Mouse (Mus musculus) midbrain, embryonic 12.5 days (tissue): ENCODE data around the gene Mrpl9. TPM values are rescaled to one million over a fixed set of nuclear protein-coding genes. Genes with fewer than 3 reads are reported as not detected.

Experiments
- ATAC-seq: fragments of 200-750 bp; cut with Nextera tagmentation; 2 replicates; pipeline ENCODE4 v1.8.0; 2017; ENCODE audit warnings: low read depth, moderate TSS enrichment, moderate library complexity; ENCODE audit not compliant: low FRiP score
- H3K27ac ChIP-seq: fragments of 300-500 bp; sonication (generic); replicated peaks from 2 replicates; pipeline ENCODE4 v1.5.1; 2016; ENCODE audit warnings: mild to moderate bottlenecking
- H3K27me3 ChIP-seq: fragments of 300-500 bp; sonication (generic); 2 replicates; pipeline ENCODE4 v1.6.1; 2016; ENCODE audit warnings: mild to moderate bottlenecking
- H3K36me3 ChIP-seq: fragments of 300-500 bp; sonication (generic); 2 replicates; pipeline ENCODE4 v1.6.1; 2016
- H3K4me1 ChIP-seq: fragments of 300-500 bp; sonication (generic); 2 replicates; pipeline ENCODE4 v1.6.1; 2016
- H3K4me2 ChIP-seq: fragments of 300-500 bp; sonication (generic); replicated peaks from 2 replicates; pipeline ENCODE4 v1.6.1; 2016; ENCODE audit warnings: mild to moderate bottlenecking, moderate library complexity
- H3K4me3 ChIP-seq: fragments of 300-500 bp; sonication (generic); 2 replicates; pipeline ENCODE4 v1.5.1; 2016; ENCODE audit warnings: mild to moderate bottlenecking
- H3K9ac ChIP-seq: fragments of 300-500 bp; sonication (generic); replicated peaks from 2 replicates; pipeline ENCODE4 v1.6.1; 2016; ENCODE audit warnings: mild to moderate bottlenecking, moderate library complexity
- H3K9me3 ChIP-seq: fragments of 300-500 bp; sonication (generic); 2 replicates; pipeline ENCODE4 v1.6.1; 2016; ENCODE audit warnings: mild to moderate bottlenecking
- WGBS: fragments of 180-500 bp; shearing (Covaris S2); methylation state at CpG from one replicate; pipeline ENCODE4 v1.1.7; 2016; 5-methylcytosine and 5-hydroxymethylcytosine counted together
- polyA plus RNA-seq: library from polyadenylated mRNA; unstranded; fragments of >200 nt; fragmentation: Nextera tagmentation; extraction: Ambion mirVana; gene quantifications from 2 replicates; pipeline ENCODE4 v1.2.1, GENCODE M21; 2016

The Mrpl9 gene
- polyA plus RNA-seq: 58.8 and 64.9 TPM in 2 replicates

DNA sequence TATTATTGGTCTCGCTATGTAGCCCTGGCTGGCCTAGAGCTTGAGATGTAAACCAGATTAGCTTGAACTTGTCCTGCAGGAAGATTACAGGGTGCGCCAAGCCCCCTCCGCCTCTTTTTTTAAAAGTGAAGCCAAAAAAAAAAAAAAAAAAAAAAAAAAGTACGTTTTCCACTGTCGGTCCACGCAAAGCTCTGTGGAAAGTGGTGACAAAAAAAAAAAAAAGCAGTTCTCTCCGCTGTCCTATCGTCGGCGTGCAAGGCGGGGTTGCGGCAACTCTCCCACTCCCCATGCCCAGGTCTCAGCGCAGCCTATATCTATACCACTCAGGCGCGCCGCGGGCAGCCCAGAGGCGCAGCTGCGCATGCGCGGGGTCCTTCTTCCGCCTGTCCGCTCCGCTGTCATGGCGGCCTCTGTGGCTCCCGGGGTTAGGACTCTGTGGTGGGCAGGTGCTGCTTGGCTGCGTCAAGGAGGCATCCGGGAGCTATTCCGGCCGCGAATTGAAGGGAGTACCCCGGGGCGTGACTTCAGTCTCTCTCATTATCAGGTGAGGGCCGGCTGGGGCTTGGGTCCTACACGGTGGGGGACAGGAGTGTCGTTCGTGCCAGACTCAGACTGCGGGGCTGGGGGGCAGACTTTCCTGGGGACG, at the start of gene Mrpl9:
Mrpl9 (plus strand) TSS at position 368 of the 646 bp plus-strand sequence.
- no peaks in the 10 kb centered on the region for H3K9me3 ChIP-seq
- H3K36me3 ChIP-seq: peaks cover 34% of the 10 kb centered on the region
- peak within 1 kb of the TSS; percentile 94 for H3K9ac ChIP-seq
- H3K4me3 ChIP-seq: peak within 1 kb of the TSS; percentile 96
- peak within 1 kb of the TSS; percentile 85 for H3K4me2 ChIP-seq
- ATAC-seq: peak; percentile 98
- no peaks in the 10 kb centered on the region for H3K27me3 ChIP-seq
- peaks cover 14% of the 10 kb centered on the region for H3K4me1 ChIP-seq
- WGBS: under 1% methylated on average over 39 of the region's 39 CpGs
- peak within 1 kb of the TSS; percentile 65 for H3K27ac ChIP-seq

GRCm38 (mm10) chr3:94396336-94396735, 46.8 kb upstream of the Mrpl9 start:
- H3K27me3 ChIP-seq: peaks cover 31% of the 10 kb centered on the region
- WGBS: 82% methylated on average over 1 of the region's 1 CpGs
- ATAC-seq: no peak

DNA sequence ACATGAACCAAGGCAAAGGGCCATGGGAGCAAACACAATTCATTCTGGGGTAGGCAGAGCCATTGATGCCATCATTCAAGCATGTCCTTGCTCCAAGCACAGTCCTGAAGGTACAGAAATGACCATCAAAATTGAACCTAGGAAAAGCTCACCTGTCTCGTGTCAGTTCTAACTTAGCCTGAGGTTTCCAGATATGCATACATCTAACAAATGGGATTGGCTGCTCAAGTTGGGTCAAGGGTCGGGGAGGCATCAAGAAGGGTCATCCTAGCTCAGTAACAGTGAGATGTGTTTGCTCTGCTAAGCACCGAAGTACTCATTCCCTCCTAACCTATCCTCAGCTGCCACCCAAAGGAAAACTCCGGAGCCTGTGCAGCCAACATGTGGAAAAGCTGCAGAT, 46.3 kb upstream of the Mrpl9 start:
- ATAC-seq: no peak
- H3K27ac ChIP-seq: no peak overlapping the region

More at GRCm38 (mm10) chr3:94396336-94396735, 46.8 kb upstream of the Mrpl9 start:
- no peaks in the 10 kb centered on the region for H3K36me3 ChIP-seq
- no peak overlapping the region for H3K27ac ChIP-seq
- H3K9me3 ChIP-seq: no peaks in the 10 kb centered on the region
- H3K4me1 ChIP-seq: peaks cover 19% of the 10 kb centered on the region
- no peak overlapping the region for H3K4me3 ChIP-seq
- no peak overlapping the region for H3K9ac ChIP-seq
- no peak overlapping the region for H3K4me2 ChIP-seq

GRCm38 (mm10) chr3:94398217-94398616, 44.9 kb upstream of the Mrpl9 start, which contains the start of gene Lingo4:
Gene Lingo4, plus strand, starts transcription at chr3:94398517.
- WGBS: 74% methylated on average over 6 of the region's 6 CpGs
- no peak for ATAC-seq
- no peak within 1 kb of the TSS for H3K27ac ChIP-seq

More for the DNA sequence above, 46.3 kb upstream of the Mrpl9 start:
- H3K27me3 ChIP-seq: peaks cover 34% of the 10 kb centered on the region
- no peak overlapping the region for H3K9ac ChIP-seq
- 82% methylated on average over 4 of the region's 4 CpGs for WGBS
- H3K9me3 ChIP-seq: no peaks in the 10 kb centered on the region
- no peak overlapping the region for H3K4me2 ChIP-seq
- H3K36me3 ChIP-seq: no peaks in the 10 kb centered on the region
- no peak overlapping the region for H3K4me3 ChIP-seq
- peaks cover 19% of the 10 kb centered on the region for H3K4me1 ChIP-seq

GRCm38 (mm10) chr3:94398943-94399481, 44.1 kb upstream of the Mrpl9 start:
- ATAC-seq: peak; percentile 78
- Histone ChIP-seq H3K27ac (no peak overlapping the region), H3K27me3 (peaks cover 53% of the 10 kb centered on the region), H3K9me3 (no peaks in the 10 kb centered on the region), H3K4me3 (peak overlapping the region; percentile 41), H3K9ac (peak overlapping the region; percentile 62), H3K4me2 (peak overlapping the region; percentile 63), H3K36me3 (no peaks in the 10 kb centered on the region), H3K4me1 (peaks cover 19% of the 10 kb centered on the region)
- under 1% methylated on average over 19 of the region's 20 CpGs for WGBS

More at GRCm38 (mm10) chr3:94398217-94398616, 44.9 kb upstream of the Mrpl9 start, which contains the start of gene Lingo4:
- peaks cover 19% of the 10 kb centered on the region for H3K4me1 ChIP-seq
- no peaks in the 10 kb centered on the region for H3K9me3 ChIP-seq
- peaks cover 45% of the 10 kb centered on the region for H3K27me3 ChIP-seq
- H3K36me3 ChIP-seq: no peaks in the 10 kb centered on the region
- H3K4me2 ChIP-seq: peak within 1 kb of the TSS; percentile 63
- H3K9ac ChIP-seq: peak within 1 kb of the TSS; percentile 62
- peak within 1 kb of the TSS; percentile 41 for H3K4me3 ChIP-seq

DNA sequence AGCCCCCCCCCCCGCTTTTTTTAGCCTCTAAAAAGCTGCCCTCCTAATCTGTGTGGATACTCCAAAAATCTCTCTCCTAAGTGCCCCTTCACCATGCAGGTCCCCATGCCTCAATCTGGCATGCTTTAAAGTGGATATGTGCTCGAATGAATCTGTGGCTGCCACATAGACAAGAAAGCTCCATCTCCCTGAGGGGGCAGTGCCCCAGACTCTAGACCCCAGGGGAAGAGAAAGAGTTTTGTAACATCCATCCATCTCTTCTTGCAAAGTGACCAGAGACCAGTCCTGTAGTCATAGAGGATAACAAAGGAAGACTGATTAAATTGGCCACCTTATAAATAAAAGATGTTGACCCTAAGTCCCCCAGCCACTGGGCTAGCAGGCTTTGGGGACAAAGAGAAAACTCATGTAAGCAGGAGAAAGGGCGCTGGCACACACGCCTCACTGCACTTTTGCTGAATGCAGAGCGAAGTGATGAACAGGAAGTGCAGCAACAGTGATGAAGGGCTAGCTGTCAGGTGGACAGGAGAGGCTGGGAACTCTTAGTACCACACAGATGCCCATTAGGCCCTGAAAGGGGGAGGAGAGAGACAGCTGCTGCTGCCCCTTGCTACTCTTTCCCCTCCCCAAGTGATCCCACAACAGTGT, 43.3 kb upstream of the Mrpl9 start:
- Histone ChIP-seq H3K9me3 (no peaks in the 10 kb centered on the region), H3K4me1 (peaks cover 25% of the 10 kb centered on the region), H3K27me3 (peaks cover 55% of the 10 kb centered on the region), H3K27ac (no peak overlapping the region), H3K36me3 (no peaks in the 10 kb centered on the region), H3K9ac (peak overlapping the region; percentile 62), H3K4me2 (peak overlapping the region; percentile 63), H3K4me3 (peak overlapping the region; percentile 41; the same call in 1 of the 2 replicates)
- ATAC-seq: peak; percentile 29; the same call in 1 of the 2 replicates
- WGBS: 18% methylated on average over 5 of the region's 5 CpGs

DNA sequence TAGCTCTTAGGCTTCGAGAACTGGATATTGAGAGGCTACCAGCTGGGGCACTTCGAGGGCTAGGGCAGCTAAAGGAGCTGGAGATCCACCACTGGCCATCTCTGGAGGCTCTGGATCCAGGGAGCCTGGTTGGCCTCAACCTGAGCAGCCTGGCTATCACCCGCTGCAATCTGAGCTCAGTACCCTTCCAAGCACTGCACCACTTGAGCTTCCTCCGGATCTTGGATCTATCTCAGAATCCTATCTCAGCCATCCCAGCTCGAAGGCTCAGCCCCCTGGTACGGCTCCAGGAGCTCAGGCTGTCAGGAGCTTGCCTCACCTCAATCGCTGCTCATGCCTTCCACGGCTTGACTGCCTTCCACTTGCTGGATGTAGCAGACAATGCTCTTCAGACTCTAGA, 40.7 kb upstream of the Mrpl9 start:
- peaks cover 45% of the 10 kb centered on the region for H3K27me3 ChIP-seq
- no peak overlapping the region for H3K27ac ChIP-seq
- H3K4me3 ChIP-seq: no peak overlapping the region
- H3K9me3 ChIP-seq: no peaks in the 10 kb centered on the region
- no peak overlapping the region for H3K4me2 ChIP-seq
- no peak for ATAC-seq
- H3K4me1 ChIP-seq: peaks cover 28% of the 10 kb centered on the region
- WGBS: 71% methylated on average over 8 of the region's 8 CpGs
- H3K9ac ChIP-seq: no peak overlapping the region
- H3K36me3 ChIP-seq: no peaks in the 10 kb centered on the region

DNA sequence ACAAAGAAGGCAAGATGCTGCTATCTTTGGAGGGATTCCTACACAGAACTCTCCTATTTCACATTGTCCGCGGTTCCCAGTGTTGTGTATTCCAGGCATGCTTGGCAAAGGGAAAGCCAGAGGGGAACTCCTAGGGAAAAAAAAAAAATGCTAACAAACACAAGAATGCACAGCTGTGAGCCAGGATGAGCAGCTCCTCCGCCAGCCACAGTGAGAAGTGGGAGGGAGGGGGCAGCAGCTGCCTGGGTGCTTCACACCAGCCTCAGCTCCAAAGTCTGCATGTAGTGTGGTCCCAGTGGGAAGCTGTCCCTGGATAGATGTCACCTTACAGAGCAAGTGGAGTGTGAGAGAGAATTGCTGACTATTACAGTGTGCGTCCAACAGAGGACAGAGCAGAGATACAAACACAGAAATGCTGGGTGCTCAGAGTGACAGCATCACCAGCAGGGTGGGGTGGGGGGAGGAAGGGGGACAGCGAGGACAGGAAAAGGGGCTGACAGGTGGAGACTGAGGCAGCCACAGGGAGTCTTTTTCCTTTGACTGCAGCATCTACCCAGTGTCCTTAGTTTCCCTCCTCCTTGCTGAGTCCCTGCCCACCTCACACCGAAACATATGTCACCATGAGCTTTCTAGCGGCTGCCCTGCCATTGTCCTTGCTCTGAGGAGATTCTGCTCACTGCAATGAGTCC, 38.6 kb upstream of the Mrpl9 start:
- ATAC-seq: no peak
- Histone ChIP-seq H3K4me3 (no peak overlapping the region), H3K9me3 (no peaks in the 10 kb centered on the region), H3K36me3 (no peaks in the 10 kb centered on the region), H3K4me2 (no peak overlapping the region), H3K4me1 (peaks cover 19% of the 10 kb centered on the region), H3K27me3 (peaks cover 35% of the 10 kb centered on the region), H3K27ac (no peak overlapping the region), H3K9ac (no peak overlapping the region)
- 36% methylated on average over 7 of the region's 7 CpGs for WGBS

- Histone ChIP-seq H3K36me3 (no peaks in the 10 kb centered on the region), H3K9ac (no peak overlapping the region), H3K4me1 (peaks cover 10% of the 10 kb centered on the region), H3K4me3 (no peak overlapping the region), H3K27me3 (peaks cover 29% of the 10 kb centered on the region), H3K27ac (no peak overlapping the region), H3K9me3 (no peaks in the 10 kb centered on the region), H3K4me2 (no peak overlapping the region)
- WGBS: 75% methylated on average over 4 of the region's 4 CpGs
- no peak for ATAC-seq
Observed at GRCm38 (mm10) chr3:94405561-94405960, 37.6 kb upstream of the Mrpl9 start.

DNA sequence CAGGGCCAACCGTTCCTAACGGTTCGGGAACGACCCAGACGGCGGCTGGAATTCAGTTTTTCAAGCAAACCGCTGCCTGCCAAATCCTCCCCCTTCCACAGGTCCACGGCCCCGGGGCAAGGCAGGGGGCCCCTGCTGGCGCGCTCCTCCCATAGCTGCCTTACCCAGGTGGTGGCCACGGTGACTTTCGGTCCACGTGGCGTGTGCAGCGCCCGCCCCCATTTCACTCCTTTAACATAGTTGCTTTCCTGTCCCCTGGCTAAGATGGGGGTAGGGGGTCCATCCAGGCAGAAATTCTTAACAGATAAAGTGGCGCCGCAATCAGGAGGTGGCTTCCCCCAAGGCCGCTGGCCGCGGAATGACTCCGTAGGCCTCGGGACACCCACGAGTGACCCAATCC, 30.6 kb upstream of the Mrpl9 start:
- WGBS: 7% methylated on average over 25 of the region's 25 CpGs
- ATAC-seq: no peak
- H3K36me3 ChIP-seq: no peaks in the 10 kb centered on the region
- H3K27ac ChIP-seq: peak overlapping the region; percentile 76
- H3K27me3 ChIP-seq: no peaks in the 10 kb centered on the region
- H3K4me3 ChIP-seq: peak overlapping the region; percentile 61
- peak overlapping the region; percentile 63 for H3K9ac ChIP-seq
- peaks cover 5% of the 10 kb centered on the region for H3K4me1 ChIP-seq
- H3K9me3 ChIP-seq: no peaks in the 10 kb centered on the region
- H3K4me2 ChIP-seq: peak overlapping the region; percentile 67

DNA sequence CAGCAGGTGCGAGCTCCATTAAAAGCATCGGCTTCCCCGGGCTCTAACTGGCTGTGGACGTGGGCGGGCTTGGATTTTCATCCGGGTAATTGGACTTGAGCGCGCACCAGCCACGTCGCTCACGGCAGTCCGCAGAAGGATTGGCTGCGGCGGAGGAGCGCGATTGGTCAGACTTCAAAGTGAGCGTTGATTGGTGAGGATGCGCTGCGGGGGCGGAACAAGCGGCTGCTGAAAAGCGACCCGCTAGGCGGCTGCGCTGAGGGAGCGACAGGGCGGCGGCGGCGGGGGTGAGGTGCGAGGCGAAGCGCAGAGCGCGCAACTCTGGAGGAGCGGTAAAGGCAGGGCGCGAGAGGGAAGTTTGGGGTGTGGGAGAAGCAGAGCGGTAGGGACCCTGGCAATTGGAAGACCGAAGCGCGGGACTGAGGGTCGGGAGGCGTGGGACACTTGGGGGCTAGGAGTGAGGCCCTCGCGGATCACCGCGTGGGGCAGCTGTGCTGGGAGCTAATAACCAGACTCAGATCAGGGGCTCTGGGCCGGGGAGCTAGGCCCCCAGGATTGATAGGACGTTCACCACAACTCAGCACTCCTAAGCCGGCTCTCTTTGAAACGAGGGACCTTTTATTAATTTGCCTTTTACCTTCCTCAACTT, 30.0 kb upstream of the Mrpl9 start, which contains the start of gene Tdrkh:
Tdrkh (plus strand) TSS at position 243 of the 649 bp plus-strand sequence.
- peaks cover 5% of the 10 kb centered on the region for H3K4me1 ChIP-seq
- H3K27ac ChIP-seq: peak within 1 kb of the TSS; percentile 76
- H3K4me3 ChIP-seq: peak within 1 kb of the TSS; percentile 61
- peak within 1 kb of the TSS; percentile 67 for H3K4me2 ChIP-seq
- H3K9me3 ChIP-seq: no peaks in the 10 kb centered on the region
- no peaks in the 10 kb centered on the region for H3K36me3 ChIP-seq
- H3K9ac ChIP-seq: peak within 1 kb of the TSS; percentile 69
- no peaks in the 10 kb centered on the region for H3K27me3 ChIP-seq
- WGBS: 10% methylated on average over 52 of the region's 52 CpGs
- peak; percentile 99 for ATAC-seq
